Mouse (Mus musculus): ENCODE measurements around the gene Zscan20.

Zscan20 gene

DNA sequence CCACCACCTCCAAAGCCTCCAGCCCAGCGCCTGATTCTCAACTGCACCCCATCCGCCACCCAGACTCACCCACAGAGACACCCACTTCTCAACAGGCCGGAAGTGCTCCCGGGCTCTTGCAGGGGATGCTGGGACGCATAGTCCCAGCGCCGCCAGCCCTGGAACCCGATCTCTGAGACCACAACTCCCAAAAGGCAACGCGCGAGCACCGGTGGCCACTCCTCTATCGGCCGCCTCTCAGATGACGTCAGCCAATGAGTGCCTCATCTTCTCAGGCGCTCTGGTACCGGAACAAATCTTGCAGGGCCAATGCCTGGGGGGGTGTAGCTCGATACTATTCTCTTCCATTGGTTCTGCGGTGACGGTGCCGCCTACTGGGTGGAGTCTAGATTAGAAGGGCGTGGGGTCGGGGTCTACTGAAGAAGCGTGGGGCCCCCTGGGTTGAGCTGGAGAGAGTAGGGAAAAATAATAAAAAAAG, at the start of gene Zscan20:
Gene Zscan20, minus strand, starts transcription at position 174 of the 478 bp plus-strand sequence.
- in situ Hi-C loops (cut with MboI, MseI), result loop anchor here (5.0 to 10.0 kb wide), 2 partner anchors 195 to 257 kb away; partner anchors contain the start of gene Zfp362

DNA sequence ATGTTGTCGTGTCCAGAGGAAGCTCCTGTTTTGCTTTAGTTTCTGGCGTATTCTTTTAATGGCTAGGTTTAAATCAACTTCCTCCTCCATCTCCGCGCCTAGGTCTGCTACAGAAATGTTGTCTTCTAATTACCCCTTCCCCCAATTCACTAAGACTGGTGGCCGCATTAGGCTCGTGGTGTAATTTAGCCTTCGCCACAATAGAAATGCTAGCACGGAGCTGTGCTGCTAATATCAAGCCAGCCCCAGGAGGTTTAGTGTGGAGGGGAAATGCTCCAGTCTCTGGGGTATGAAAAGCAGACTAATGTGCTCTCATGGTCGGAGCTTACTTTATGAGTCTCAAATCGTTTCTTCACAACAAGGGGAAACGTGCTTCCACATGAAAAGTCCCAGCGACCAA, 45.5 kb upstream of the Zscan20 start:
- in situ Hi-C loops (cut with MboI, MseI), result no loop called here

DNA sequence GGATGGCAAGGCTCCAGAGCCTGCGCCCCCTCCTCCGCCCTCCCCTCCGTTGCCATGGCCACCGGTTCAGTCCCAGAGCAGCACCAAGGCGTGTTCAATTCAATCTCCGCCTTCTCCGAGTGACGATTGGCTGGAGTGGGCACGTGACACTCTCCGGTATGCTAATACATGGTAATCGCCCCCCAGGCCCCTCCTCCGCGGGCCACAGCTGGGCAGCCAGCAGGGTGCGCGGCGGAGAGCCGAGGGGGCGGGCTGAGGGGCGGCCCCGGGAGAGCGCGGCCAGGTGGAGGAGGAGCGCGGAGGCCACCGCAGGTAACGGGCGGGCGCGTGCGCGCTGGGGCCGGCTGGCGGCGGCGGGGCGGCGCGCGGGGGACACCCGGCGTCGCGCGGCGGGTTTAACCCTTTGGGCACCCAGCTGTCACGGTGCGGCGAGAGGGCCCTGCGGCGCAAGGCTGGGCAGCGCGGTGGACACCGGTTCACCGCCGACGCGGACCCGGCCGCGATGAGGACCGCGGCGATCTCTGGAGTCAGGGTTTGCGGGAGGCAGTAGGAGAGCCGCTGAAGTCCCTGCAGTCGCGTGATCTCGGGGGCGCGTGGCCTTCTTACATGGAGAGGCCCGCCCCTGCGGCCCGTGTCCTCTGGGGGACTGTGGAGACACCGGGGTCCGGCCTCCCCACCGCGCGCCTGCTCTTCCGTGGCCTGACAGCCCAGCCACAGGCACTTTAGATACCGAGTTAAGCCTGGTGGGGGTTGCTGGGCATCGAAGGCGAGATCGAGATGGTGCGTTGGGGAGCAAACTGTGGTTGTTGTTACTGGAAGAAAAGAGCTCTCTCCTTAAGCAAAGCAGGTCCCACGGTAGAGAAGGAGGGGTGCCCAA, 44.8 kb upstream of the Zscan20 start, which contains the start of gene Phc2:
Gene Phc2, plus strand, starts transcription at position 198 of the 877 bp plus-strand sequence.
- in situ Hi-C loops (cut with MboI, MseI), result no loop called here

DNA sequence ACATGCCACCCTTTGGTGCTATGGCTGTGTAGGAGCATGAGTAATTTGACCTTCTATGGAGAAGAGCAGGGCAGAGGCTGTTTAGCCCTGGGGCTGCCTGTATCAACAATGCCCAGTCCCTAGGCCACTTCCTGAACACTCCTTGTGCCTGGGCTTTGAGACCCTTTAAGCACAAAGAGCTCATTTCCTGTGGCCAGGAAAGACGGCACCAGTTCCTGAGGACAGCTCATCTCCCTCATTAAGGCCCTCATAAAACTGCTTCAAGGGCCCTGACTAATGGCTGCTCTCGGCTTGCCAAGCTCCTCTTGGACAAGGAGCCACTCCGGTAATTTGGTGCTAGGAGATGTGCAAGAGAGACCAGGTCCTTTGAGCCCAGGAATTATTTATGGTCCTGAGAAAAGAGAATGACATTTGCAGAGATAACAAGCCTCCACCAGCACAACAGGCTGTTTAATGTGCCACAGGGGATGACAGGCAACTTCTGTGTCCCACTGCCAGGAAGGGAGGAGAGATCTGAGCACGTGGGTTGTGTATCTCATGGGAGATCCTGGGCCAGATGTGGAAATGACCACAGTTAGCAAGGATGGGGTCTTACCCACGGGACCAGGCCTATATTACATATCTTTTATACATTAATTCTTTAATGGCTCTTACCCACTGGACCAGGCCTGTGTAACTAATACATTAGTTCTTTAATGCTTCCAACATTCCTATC, 42.8 kb upstream of the Zscan20 start:
- in situ Hi-C loops (cut with MboI, MseI), result no loop called here

DNA sequence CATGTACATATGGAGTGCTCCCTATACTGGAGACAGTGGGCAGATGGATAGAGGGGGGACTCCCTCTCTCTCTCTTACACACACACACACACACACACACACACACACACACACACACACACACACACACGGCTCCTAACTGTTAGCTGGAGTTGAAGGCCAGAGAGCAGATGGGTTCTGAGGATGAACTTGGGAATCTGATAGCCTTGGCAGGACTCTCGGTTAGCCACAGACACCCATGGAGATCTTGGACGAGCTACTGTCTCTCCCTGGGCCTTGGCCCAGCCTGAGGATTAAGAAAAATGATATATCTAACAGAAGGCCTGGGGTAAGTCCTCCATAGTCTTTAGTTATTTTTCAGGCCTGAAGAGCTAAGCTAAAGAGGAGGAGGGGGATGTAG, 41.6 kb upstream of the Zscan20 start:
- in situ Hi-C loops (cut with MboI, MseI), result no loop called here

DNA sequence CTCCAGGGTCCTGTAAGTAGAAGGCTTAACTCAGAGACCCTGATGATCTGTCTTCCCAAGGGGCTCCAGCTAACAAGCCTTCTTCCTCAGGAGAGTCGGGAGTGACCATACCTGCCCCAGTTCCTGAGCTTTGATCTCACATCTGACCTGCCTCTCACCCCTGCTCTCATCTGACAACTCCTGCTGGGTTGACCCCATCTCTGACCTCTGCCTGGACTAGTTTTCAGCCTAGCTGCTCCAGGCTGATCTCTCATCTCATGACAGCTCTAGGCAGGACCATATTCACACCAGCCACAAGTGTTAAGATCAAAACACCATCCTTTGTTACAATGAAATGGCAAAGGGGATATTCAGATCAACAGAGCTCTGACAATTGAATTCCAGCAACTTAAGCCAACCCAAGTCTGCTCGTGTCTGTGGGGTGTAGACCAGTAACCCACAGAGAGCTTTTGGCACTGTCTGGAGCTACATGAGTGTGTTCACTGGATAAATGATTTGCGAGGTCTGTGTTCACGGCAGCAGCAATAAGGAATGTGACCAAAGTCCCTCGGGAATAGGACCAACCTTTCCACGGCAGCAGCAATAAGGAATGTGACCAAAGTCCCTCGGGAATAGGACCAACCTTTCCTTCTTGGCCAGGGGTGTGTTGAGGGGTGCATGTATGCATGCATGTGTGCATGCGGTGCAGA, 38.8 kb upstream of the Zscan20 start:
- in situ Hi-C loops (cut with MboI, MseI), result no loop called here

DNA sequence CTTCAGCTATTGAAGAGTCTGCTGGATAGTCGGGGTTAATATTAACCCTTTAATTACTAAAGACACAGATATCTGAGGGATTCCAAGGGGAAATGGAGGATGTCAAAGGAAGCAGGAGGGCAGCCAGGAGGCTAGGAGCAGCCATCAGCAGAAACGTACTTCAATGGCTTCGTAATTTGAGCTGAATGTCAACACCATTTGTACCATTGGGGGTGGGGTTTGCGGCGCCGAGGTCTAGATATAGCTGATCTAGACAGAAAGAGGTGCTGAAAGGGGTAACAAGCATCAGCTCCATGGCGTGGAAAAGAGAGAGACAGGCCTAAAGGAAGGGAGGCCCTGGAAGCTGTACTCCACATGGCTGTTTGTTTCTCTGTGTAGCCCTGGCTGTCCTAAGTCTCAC, 36.9 kb upstream of the Zscan20 start:
- in situ Hi-C loops (cut with MboI, MseI), result no loop called here

DNA sequence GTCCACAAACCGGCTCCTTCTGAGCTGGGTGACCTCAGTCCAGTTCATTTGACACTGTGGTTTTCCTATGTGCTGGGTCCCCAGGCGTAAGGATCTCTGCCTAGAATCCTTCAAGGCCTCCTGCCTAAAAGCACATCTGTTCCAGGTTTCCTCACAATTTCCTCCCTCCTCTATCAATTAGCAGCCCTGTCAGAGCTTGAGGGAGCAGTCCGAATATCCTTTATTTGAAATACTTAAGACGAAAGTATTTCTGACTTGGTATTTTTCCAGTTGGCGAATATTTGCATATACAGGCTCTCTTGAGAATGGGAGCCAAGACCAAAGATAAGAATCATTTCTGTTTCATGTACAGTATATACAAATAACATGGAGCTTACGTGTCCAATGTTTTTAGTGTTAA, 36.0 kb upstream of the Zscan20 start:
- in situ Hi-C loops (cut with MboI, MseI), result no loop called here

DNA sequence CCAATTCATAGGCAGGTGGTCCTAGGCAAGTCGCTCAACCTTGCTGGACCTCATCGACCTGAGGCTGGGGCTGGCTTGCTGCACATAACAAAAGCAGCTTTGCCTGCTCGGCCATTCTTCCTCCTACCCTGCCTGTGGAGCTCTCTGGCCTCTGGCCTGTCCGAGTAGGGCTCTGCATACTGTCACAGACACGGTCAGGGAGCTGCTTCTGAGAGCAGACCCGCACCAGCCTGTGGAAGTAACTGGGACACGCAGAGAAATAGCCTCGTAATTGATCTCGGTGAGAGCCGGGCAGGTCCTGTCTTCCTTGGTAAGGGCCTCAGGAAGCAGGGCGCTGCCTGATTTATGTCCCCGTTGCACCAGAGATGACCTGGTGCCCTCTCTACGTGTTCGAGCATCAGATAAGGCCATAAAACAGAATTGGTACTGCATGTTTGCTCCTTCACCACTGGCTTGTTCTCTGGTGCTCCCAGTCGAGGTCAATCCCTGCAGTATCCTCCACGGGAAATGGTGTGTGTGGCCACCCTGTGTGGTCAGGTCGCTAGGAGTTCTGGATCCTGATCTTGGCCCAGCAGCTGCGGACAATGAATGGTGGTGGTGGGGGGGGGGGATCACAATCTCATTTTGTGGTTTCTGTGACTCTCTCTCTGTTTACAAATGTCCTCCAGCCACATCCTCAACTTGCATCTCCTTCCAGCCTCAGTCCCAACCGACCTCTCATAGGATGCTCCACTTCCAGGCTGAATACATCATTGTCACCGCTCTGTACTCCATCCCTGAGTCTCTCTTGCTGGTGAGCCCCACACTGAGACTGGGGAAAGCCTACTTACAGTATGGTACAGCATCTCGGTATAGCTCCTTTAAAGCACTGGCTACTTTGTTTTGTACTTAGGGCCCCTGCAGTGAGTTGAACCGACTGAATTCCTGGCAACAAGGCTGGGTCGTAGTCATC, 32.1 kb upstream of the Zscan20 start:
- in situ Hi-C loops (cut with MboI, MseI), result no loop called here

DNA sequence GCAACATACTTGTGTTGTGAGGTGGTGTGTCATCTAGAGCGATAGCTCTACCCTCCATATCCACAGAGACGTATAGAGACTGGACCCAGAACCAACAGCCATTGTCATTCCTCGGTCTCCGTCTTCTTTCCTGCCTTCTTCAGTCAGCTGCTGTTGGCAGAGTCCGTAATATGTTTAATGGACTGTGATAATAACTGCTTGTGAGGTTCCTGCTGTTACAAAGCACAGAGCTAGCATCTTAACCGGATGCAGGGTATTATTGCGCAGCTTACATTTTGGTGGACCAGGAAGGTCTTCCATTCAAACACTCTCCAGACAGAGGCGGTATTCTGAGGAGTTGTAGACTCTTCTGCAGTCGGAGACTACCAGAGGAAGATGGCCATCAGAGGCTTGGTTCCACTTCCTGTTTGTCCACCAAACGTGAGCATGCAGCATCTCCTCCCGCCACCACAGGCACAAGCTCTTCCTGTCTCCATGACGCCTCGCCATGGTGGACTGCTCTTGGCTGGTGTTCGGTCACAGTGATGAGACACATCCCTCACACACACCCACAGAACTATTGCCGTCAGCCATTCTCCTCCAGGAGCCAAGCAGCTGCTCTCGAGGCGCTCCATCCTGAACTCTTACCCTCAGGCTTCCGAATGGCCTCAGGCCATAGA, 28.5 kb upstream of the Zscan20 start:
- in situ Hi-C loops (cut with MboI, MseI), result no loop called here

DNA sequence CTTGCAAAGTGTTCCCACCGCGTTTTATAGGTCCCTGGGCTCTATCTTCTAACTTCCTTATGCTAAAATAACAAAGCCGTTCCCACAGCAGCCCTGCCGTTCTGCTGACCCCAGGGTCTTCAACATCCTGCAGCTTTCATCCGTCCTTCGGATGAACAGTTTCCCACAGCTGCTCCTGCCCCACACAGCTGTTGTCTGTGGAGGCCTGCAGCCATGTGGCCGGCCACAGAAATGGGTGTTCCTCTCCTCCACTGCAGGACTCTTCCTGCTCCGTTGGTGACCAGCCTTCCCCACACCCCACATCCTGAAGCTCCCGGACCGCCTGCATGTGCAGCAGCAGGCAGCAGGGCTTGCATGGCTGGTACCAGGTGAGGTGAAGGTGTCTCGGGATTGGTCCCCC, 27.4 kb upstream of the Zscan20 start:
- in situ Hi-C loops (cut with MboI, MseI), result no loop called here

DNA sequence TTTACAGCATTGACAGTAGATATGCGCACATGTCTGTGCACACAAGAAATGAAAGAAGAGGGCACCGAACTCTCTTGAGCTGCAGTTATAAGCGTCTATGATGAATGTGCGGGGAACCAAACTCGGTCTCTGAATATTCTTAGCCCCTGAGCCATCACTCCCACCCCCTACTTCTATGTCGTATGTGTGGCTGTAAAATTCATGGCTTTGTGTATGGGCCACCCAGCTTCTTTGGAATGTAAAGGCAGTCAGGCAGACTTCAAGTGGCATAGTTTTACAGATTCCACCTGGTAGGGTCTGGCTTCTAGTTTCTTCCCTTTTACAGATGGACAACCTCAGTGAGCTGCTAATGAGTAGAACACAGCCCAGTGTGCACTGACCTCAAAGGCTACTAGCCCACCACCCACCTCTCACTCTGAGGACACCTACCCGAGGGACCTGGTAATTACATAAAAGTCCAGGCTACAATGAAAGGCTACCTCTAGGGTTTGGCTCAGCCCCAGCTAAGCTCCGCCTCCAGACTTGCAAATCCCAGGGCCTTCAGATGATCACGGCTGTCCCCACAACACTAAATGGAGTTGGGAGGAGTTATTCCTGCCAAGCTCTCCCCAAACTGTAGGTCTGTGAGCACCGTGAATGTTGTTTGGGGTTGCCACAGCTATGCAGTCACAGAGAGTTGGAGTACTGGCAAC, 26.1 kb upstream of the Zscan20 start:
- in situ Hi-C loops (cut with MboI, MseI), result no loop called here

DNA sequence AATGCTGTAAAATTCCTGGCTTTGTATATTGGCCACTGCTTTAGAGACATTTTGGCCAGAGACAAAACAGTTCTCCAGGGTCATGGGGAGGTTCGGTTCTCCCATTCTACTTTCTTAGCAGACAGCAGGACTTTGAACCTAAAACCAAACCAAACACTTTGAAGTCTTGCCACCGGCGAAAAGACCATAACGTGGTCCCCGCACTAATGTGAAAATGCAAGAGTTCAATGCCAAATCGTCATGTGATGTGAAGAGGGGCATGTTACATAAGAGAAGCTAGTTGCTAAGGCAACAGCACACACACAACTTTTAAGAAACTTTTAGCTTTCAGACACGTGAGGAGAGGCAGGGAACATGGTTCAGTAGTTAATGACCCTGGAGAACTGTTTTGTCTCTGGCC, 25.6 kb upstream of the Zscan20 start:
- in situ Hi-C loops (cut with MboI, MseI), result no loop called here

DNA sequence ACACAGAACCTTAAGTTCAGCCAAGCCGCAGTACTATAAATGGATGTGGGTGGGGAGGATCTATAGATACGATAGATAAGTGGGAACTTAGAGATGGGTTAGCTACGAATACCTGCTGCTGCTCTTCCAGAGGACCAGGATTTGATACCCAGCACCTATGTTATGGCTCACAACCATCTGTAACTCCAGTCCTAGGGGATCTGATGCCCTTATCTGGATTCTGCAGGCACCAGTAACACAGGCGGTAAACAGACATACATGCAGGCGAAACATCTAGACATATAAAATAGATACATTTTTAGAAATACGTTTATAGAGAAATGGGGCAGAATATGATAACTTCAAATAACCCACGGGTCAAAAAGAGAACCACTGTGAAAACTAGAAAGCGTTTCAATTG, 11.2 kb upstream of the Zscan20 start:
- in situ Hi-C loops (cut with MboI, MseI), result no loop called here

DNA sequence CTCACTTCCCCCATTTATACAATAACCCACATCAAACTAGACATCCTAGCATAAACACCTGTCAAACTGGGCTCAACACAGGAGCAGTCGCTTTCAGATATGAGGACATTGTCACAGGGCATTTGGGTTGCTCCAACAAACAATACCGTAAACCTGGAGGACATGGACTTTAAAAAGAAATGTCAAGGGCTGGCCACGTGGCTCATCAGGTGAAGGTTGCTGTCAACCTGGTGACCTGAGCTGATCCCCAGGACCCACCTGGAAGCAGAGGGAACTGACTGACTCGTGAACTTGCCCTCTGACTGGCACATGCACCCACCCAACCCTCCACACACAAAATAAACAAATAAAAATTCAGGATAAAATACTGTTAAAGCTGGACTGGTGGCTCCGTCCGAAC, 10.7 kb upstream of the Zscan20 start:
- in situ Hi-C loops (cut with MboI, MseI), result no loop called here

DNA sequence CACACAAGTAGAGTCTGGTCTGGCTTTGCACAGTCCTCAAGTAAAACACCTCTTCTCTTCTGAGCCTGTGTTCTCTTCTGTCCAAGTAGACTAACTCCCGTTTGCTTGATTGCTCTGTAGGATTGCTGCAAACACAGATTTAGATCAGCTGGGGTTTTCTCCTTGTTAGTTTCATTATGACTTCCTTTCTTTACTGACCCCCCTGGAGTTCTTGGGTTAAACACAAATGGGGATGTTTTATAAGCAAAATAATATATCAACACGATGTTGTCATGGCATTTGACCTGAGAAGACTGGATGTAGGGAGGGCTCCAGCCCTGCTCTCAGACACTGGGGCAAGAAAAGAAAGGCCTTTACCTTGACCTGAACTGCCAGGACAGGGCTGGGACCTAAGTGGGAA, 9.1 kb upstream of the Zscan20 start:
- in situ Hi-C loops (cut with MboI, MseI), result loop anchor here (10.0 kb wide), 1 partner anchor 186 kb away; the partner anchor contains the start of gene Zfp362

DNA sequence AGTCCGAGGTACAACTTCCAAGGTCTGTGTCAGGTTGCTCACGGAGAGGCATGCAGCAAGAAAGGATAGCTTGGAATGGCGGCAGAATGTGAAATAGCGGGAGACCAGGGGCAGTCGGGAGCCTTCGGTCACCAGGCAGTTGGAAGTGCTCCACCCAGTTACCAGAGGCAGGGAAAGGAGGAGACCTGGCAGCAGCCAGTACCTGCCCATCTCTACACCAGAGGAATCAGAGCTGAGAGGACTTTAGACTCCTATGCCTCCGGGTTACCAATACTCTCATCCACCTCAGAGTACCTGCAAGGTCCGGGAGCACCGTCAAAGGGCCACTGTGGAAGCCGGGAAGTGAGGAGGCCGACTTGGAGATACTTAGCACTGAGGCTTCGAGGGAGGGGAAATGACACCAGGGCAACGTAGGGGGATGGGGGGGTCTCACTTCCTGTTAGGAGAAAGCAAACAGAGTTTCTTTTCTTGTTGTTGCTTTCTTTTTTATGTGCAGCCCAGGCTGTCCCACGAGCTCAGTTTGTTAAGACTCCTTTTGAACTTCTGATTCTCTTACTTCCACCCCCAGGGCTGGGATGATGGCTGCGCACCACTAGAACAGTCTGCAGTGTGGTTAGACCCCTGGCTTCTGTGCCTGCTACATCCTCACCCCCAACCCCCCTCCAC, 8.5 kb upstream of the Zscan20 start, which contains the start of gene Tlr12:
Gene Tlr12, minus strand, starts transcription at position 374 of the 666 bp plus-strand sequence.
- in situ Hi-C loops (cut with MboI, MseI), result loop anchor here (10.0 kb wide), 1 partner anchor 186 kb away; the partner anchor contains the start of gene Zfp362

DNA sequence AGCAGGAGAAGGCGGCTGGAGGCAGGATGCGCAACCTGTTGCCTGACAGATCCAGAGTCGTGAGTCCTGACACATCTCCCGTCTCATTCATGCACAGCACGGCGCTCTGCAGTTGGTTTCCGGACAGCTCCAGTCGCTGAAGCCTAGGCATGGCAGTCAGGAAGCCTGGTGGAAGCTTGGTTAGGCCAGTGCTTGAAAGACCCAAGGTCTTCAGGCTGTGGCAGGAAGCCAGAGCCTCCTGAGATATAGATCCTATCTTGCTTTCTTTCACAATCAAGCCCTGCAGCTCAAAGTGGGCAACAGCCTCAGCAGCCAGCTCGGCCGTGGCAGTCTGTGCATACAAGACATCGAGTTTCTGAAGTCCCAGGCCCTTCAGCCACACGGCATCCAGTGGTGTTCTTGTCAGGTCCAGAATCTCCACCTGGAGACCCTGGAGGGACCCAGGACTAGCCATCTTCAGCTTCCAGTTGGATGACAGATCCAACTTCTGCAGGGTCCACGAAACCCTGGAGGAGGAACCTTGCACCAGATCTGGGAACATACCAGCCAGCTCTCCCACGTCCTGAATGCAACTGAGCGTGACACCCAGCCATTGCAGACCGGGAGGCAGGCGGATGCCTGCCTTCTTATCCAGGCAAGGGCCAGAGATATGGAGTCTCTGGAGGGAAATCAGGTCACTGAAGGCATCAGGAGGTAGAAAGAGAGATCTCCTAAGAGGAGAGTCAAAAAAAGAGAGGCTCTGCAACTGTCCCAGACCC, 7.6 kb upstream of the Zscan20 start:
- in situ Hi-C loops (cut with MboI, MseI), result loop anchor here (10.0 kb wide), 1 partner anchor 187 kb away; the partner anchor contains the start of gene Zfp362

Measured in T-helper 1 cell (primary cell).